Mouse (Mus musculus) kidney, embryonic 15.5 days (tissue): Measurements from ENCODE around the gene Asic1. TPM values are rescaled to one million over a fixed set of nuclear protein-coding genes. Genes with fewer than 3 reads are reported as not detected.

ENCODE experiments used
- ATAC-seq: fragments of 200-750 bp; cut with Nextera tagmentation; replicated peaks from 2 replicates; pipeline ENCODE4 v1.8.0; 2017; ENCODE audit warnings: moderate TSS enrichment; ENCODE audit not compliant: low FRiP score
- H3K27ac ChIP-seq: fragments of 300-500 bp; sonication (generic); 2 replicates; pipeline ENCODE4 v1.5.1; 2015; ENCODE audit warnings: mild to moderate bottlenecking, inconsistent platforms
- H3K27me3 ChIP-seq: fragments of 300-500 bp; sonication (generic); 2 replicates; pipeline ENCODE4 v1.6.1; 2015; ENCODE audit warnings: inconsistent platforms
- H3K36me3 ChIP-seq: fragments of 300-500 bp; sonication (generic); 2 replicates; pipeline ENCODE4 v1.6.1; 2015; ENCODE audit warnings: inconsistent platforms
- H3K4me1 ChIP-seq: fragments of 300-500 bp; sonication (generic); 2 replicates; pipeline ENCODE4 v1.6.1; 2015; ENCODE audit warnings: inconsistent platforms
- H3K4me2 ChIP-seq: fragments of 300-500 bp; sonication (generic); 2 replicates; pipeline ENCODE4 v1.6.1; 2015; ENCODE audit warnings: moderate library complexity, mild to moderate bottlenecking, inconsistent platforms
- H3K4me3 ChIP-seq: fragments of 300-500 bp; sonication (generic); replicated peaks from 2 replicates; pipeline ENCODE4 v1.5.1; 2015; ENCODE audit warnings: mild to moderate bottlenecking, inconsistent platforms
- H3K9ac ChIP-seq: fragments of 300-500 bp; sonication (generic); 2 replicates; pipeline ENCODE4 v1.6.1; 2015; ENCODE audit warnings: mild to moderate bottlenecking, inconsistent platforms
- H3K9me3 ChIP-seq: fragments of 300-500 bp; sonication (generic); replicated peaks from 2 replicates; pipeline ENCODE4 v1.6.1; 2016; ENCODE audit warnings: inconsistent platforms
- WGBS: fragments of 180-500 bp; shearing (Covaris S2); methylation state at CpG from one replicate; pipeline ENCODE4 v1.1.7; 2015; ENCODE audit warnings: mixed read lengths; 5-methylcytosine and 5-hydroxymethylcytosine counted together
- polyA plus RNA-seq: library from polyadenylated mRNA; unstranded; fragments of >200 nt; fragmentation: Nextera tagmentation; extraction: Ambion mirVana; gene quantifications from 2 replicates; pipeline ENCODE4 v1.2.1, GENCODE M21; 2015

The Asic1 gene
- polyA plus RNA-seq, 1 experiment from 2014 or later, result 1.8 TPM

- Histone ChIP-seq H3K36me3 (no peaks in the 10 kb centered on the region), H3K9ac (peak within 1 kb of the TSS; percentile 92), H3K4me3 (peak within 1 kb of the TSS; percentile 96), H3K27me3 (peaks cover 38% of the 10 kb centered on the region), H3K9me3 (no peaks in the 10 kb centered on the region), H3K27ac (peak within 1 kb of the TSS; percentile 58), H3K4me1 (peaks cover 49% of the 10 kb centered on the region), H3K4me2 (peak within 1 kb of the TSS; percentile 80)
- WGBS, result under 1% methylated on average over 68 of the region's 68 CpGs
- ATAC-seq, result peak; percentile 96
Observed at GRCm38 (mm10) chr15:99651163-99651872, 18.9 kb upstream of the Asic1 start, which contains the start of gene Racgap1. Gene Racgap1 (minus strand): TSS chr15:99651656.

- Histone ChIP-seq H3K27ac (no peak overlapping the region), H3K9ac (peak overlapping the region; percentile 92; the same call in 1 of the 2 replicates), H3K4me2 (peak overlapping the region; percentile 80), H3K4me1 (peaks cover 49% of the 10 kb centered on the region), H3K9me3 (no peaks in the 10 kb centered on the region), H3K27me3 (peaks cover 46% of the 10 kb centered on the region), H3K4me3 (peak overlapping the region; percentile 96), H3K36me3 (no peaks in the 10 kb centered on the region)
- WGBS, result 70% methylated on average over 10 of the region's 10 CpGs
- no peak for ATAC-seq
Observed at GRCm38 (mm10) chr15:99651984-99652872, 17.9 kb upstream of the Asic1 start.

GRCm38 (mm10) chr15:99653291-99653690, 16.9 kb upstream of the Asic1 start:
- Histone ChIP-seq H3K27ac (no peak overlapping the region), H3K9me3 (no peaks in the 10 kb centered on the region)
- WGBS, result 4% methylated on average over 8 of the region's 8 CpGs

GRCm38 (mm10) chr15:99653876-99654275, 16.3 kb upstream of the Asic1 start:
- no peak for ATAC-seq
- H3K27me3 ChIP-seq, result peaks cover 46% of the 10 kb centered on the region
- no peak overlapping the region for H3K9ac ChIP-seq
- no peaks in the 10 kb centered on the region for H3K9me3 ChIP-seq
- H3K4me2 ChIP-seq, result peak overlapping the region; percentile 57
- no peak overlapping the region for H3K27ac ChIP-seq
- H3K36me3 ChIP-seq, result no peaks in the 10 kb centered on the region
- peak overlapping the region; percentile 25 for H3K4me3 ChIP-seq
- H3K4me1 ChIP-seq, result peaks cover 38% of the 10 kb centered on the region
- WGBS, result 3% methylated on average over 21 of the region's 21 CpGs

More at GRCm38 (mm10) chr15:99653291-99653690, 16.9 kb upstream of the Asic1 start:
- peak overlapping the region; percentile 57 for H3K4me2 ChIP-seq
- peaks cover 46% of the 10 kb centered on the region for H3K27me3 ChIP-seq
- H3K4me1 ChIP-seq, result peaks cover 44% of the 10 kb centered on the region
- no peak overlapping the region for H3K9ac ChIP-seq
- H3K4me3 ChIP-seq, result peak overlapping the region; percentile 25
- H3K36me3 ChIP-seq, result no peaks in the 10 kb centered on the region
- ATAC-seq, result no peak

GRCm38 (mm10) chr15:99655956-99656355, 14.2 kb upstream of the Asic1 start:
- no peak overlapping the region for H3K9ac ChIP-seq
- no peak overlapping the region for H3K4me3 ChIP-seq
- 47% methylated on average over 9 of the region's 9 CpGs for WGBS
- no peaks in the 10 kb centered on the region for H3K36me3 ChIP-seq
- H3K27me3 ChIP-seq, result peaks cover 50% of the 10 kb centered on the region
- no peak for ATAC-seq
- H3K4me1 ChIP-seq, result peaks cover 19% of the 10 kb centered on the region
- no peak overlapping the region for H3K4me2 ChIP-seq
- no peak overlapping the region for H3K27ac ChIP-seq
- H3K9me3 ChIP-seq, result no peaks in the 10 kb centered on the region

- Histone ChIP-seq H3K9ac (no peak overlapping the region), H3K27ac (no peak overlapping the region), H3K4me3 (no peak overlapping the region), H3K9me3 (no peaks in the 10 kb centered on the region), H3K4me1 (peaks cover 8% of the 10 kb centered on the region), H3K27me3 (peaks cover 56% of the 10 kb centered on the region), H3K36me3 (no peaks in the 10 kb centered on the region), H3K4me2 (no peak overlapping the region)
- no peak for ATAC-seq
- 42% methylated on average over 2 of the region's 2 CpGs for WGBS
Observed at GRCm38 (mm10) chr15:99658437-99658836, 11.7 kb upstream of the Asic1 start.

GRCm38 (mm10) chr15:99661121-99661830, 8.9 kb upstream of the Asic1 start:
- WGBS, result 90% methylated on average over 15 of the region's 15 CpGs
- H3K4me3 ChIP-seq, result no peak overlapping the region
- H3K4me2 ChIP-seq, result no peak overlapping the region
- H3K9me3 ChIP-seq, result no peaks in the 10 kb centered on the region
- ATAC-seq, result no peak
- H3K27ac ChIP-seq, result no peak overlapping the region
- peaks cover 53% of the 10 kb centered on the region for H3K27me3 ChIP-seq
- H3K36me3 ChIP-seq, result no peaks in the 10 kb centered on the region
- no peak overlapping the region for H3K9ac ChIP-seq
- peaks cover 21% of the 10 kb centered on the region for H3K4me1 ChIP-seq

GRCm38 (mm10) chr15:99662371-99662770, 7.8 kb upstream of the Asic1 start:
- no peak overlapping the region for H3K9ac ChIP-seq
- ATAC-seq, result no peak
- no peak overlapping the region for H3K27ac ChIP-seq
- no peaks in the 10 kb centered on the region for H3K9me3 ChIP-seq
- no peaks in the 10 kb centered on the region for H3K36me3 ChIP-seq
- peaks cover 22% of the 10 kb centered on the region for H3K4me1 ChIP-seq
- H3K4me2 ChIP-seq, result no peak overlapping the region
- H3K4me3 ChIP-seq, result no peak overlapping the region
- peaks cover 56% of the 10 kb centered on the region for H3K27me3 ChIP-seq
- WGBS, result 64% methylated on average over 7 of the region's 7 CpGs

- H3K27ac ChIP-seq, result 0 out of 2 replicates have a peak overlapping the region, but pooled peaks have one; percentile 55
- no peak for ATAC-seq
- H3K4me2 ChIP-seq, result peak overlapping the region; percentile 74
- peaks cover 64% of the 10 kb centered on the region for H3K27me3 ChIP-seq
- peaks cover 26% of the 10 kb centered on the region for H3K4me1 ChIP-seq
- 3% methylated on average over 17 of the region's 17 CpGs for WGBS
- peak overlapping the region; percentile 42 for H3K4me3 ChIP-seq
- no peaks in the 10 kb centered on the region for H3K9me3 ChIP-seq
- H3K36me3 ChIP-seq, result no peaks in the 10 kb centered on the region
- H3K9ac ChIP-seq, result peak overlapping the region; percentile 27
Observed at GRCm38 (mm10) chr15:99663964-99664599, 6.1 kb upstream of the Asic1 start.

GRCm38 (mm10) chr15:99664600-99665451, 5.3 kb upstream of the Asic1 start:
- ATAC-seq, result peak; percentile 85
- peaks cover 72% of the 10 kb centered on the region for H3K27me3 ChIP-seq
- peak overlapping the region; percentile 42 for H3K4me3 ChIP-seq
- H3K27ac ChIP-seq, result 0 out of 2 replicates have a peak overlapping the region, but pooled peaks have one; percentile 55
- H3K4me2 ChIP-seq, result peak overlapping the region; percentile 74
- H3K4me1 ChIP-seq, result peaks cover 30% of the 10 kb centered on the region
- WGBS, result under 1% methylated on average over 33 of the region's 52 CpGs
- no peaks in the 10 kb centered on the region for H3K36me3 ChIP-seq
- H3K9ac ChIP-seq, result peak overlapping the region; percentile 27
- no peaks in the 10 kb centered on the region for H3K9me3 ChIP-seq
